Mouse (Mus musculus) spleen, postnatal 0 days (tissue): ENCODE data around the gene Fst. TPM values are rescaled to one million over a fixed set of nuclear protein-coding genes. Genes with fewer than 3 reads are reported as not detected.

Experiments
- polyA plus RNA-seq: library from polyadenylated mRNA; unstranded; fragments of >200 nt; fragmentation: Nextera tagmentation; extraction: Ambion mirVana; gene quantifications from 2 replicates; pipeline ENCODE4 v1.2.1, GENCODE M21; 2015

Gene Fst
- polyA plus RNA-seq = 1.6 and 1.9 TPM in 2 replicates

DNA sequence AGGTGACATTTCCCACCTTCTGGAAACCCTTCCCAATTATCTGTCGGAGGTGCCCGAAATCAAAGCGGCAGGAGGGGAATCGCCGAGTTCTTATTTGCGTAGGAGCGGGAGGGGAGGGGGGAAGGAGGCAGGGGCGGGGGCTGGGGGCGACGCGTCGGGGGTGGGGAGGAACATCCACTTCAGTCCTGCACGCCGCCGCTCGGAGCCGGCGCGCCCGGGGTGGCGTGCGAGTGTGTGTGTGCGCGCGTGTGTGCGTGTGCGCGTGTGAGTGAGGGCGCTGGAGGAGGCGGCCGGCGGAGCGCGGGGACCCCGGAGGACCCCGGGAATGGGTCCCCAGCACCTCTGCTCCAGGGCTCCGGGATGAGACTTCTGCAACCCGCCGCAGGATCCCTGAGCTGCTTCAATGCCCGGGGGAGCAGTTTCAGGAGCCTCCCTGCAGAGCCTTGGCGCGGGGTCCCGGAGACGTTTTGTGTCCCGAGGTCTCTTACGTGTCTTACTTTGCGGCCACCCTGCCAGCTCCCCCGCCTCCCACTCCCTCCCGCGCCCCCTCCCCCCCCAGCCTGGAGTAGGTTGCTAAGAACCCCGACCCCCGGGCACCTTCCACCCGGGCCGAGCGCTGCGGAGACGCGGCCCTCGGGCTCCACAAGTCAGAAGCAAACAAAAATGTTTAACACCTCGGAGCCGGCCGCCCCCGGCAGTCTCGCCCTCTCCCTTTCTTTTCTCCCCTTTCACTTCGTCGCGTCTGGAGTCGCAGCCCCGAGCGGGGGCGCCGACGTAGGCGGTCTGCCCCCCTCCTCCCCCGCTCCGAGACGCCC, at the start of gene Fst:
TSS of gene Fst (minus strand) at position 66 of the 815 bp plus-strand sequence.

Other genes starting within 250 kb of the Fst start
- 153 and 158 TPM in 2 replicates for gene Ndufs4, start 70.7 kb downstream of the Fst start, polyA plus RNA-seq